Mouse (Mus musculus) large intestine, adult 2 months (tissue): ENCODE results near the gene Rtl6. TPM values are rescaled to one million over a fixed set of nuclear protein-coding genes. Genes with fewer than 3 reads are reported as not detected.

Experiments
- DNase-seq: peaks from one replicate; pipeline ENCODE4 v3.0.0-alpha.2; 2012; ENCODE audit warnings: low read depth, low spot score
- WGBS: fragments of 180-500 bp; shearing (Covaris S2); methylation state at CpG from one replicate; pipeline ENCODE4 v1.1.7; 2018; 5-methylcytosine and 5-hydroxymethylcytosine counted together
- polyA plus RNA-seq: library from polyadenylated mRNA; depleted of rRNA; stranded (reverse); fragments of >200 nt; gene quantifications from 2 replicates; pipeline ENCODE4 v1.2.3, GENCODE M21; 2012; rRNA removed

The Rtl6 gene
- polyA plus RNA-seq: 3.0 TPM in 2 replicates

DNA sequence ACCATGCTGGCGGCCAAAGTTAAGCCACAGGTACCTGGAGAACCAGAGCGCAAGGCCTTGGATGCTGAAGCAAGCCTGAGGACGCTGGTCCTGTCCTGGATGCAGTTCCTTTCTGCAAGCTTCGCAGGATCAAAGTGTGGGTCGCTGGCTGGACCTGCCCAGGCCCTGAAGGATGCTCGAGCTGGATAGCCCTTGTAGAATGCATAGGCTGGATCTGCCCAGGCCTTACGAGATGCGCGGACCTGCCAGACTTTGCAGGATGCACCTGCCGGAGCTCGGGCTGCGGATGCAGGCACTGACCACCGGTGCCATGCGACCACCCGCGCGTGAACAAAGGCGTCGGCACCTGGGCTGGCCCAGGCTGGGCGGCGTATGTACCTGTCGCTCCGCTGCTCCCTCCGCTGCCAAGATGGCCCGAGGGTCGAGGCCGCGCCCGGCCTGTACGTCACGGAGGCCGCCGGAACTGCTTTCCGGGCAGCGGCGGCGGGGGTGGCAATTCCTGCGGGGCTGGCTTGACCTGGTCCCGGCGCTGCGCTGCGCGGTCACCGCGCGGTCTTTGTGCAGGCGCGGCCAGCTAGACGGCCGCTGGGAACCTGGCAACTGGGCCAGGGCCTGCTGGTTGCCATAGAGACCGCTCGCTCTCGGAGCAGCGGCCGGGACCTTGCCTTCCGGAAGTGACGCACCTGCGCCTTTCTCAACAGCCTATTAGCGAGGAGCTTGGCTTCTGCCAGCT lies at the start of gene Rtl6:
TSS of gene Rtl6 (minus strand) at position 635 of the 733 bp plus-strand sequence.
- 12% methylated on average over 59 of the region's 59 CpGs for WGBS
- DNase-seq: peak; percentile 28

DNA sequence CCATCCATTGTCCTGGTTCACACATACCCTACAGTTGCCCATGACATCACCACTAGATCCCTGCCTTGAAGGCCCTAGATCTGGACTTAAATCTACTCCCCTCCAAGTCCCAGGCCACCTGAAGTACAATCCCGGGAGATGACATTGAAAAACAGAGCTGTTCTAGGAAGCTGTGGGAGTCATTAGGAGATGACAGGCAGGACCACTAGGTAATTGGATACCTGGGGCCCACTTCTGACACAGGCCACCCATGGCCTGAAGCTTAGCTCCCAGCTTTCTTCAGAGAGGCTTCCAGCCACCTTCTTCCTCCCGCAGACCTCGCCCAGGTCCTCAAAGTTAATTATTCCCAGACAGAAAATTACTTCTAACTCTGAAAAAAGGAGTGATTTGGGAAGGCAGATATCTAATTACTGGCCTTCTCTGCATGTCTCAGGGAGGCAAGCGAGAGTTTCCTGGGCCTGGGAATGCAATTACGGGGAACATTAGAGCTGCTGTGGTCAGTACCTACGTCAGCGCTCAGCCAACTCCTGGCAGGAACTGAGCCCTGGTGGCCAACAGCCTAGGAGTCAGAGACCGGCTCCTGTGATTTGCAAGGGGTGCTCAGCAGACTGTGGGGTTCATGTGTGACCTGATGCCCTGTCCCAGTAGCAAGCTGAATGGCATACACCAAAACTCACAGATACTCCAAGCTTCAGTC lies 45.8 kb upstream of the Rtl6 start:
- no peak for DNase-seq
- WGBS: 45% methylated on average over 8 of the region's 8 CpGs

DNA sequence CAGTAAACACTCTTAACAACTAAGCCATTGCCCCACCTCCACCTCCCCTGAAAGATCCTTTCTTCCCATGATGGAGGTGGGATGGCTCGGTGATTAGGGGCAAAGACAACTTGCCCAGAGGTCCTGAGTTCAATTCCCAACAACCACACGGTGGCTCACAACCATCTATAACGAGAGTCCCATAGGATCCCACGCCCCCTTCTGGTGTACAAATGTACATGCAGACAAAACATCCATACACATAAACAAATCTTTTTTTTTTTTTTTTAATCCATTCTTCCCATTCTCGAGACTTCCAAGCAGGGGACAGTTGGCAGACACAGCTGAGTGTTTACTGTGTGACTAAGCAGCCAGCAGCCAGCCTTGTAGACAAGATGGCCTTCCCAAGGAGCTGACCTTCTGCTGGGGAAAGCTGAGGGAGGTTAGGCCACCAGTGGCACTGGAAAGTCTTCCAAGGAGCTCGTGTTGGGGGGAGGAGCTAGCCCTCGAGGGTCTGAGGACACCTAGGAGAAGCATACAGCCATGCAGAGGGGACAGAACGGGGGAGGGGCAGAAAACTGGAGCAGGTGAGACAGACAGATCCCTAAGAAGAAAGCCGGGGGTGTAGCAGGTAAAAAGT lies 43.5 kb upstream of the Rtl6 start:
- 65% methylated on average over 9 of the region's 9 CpGs for whole genome bisulfite sequencing
- no peak for DNase-seq

DNA sequence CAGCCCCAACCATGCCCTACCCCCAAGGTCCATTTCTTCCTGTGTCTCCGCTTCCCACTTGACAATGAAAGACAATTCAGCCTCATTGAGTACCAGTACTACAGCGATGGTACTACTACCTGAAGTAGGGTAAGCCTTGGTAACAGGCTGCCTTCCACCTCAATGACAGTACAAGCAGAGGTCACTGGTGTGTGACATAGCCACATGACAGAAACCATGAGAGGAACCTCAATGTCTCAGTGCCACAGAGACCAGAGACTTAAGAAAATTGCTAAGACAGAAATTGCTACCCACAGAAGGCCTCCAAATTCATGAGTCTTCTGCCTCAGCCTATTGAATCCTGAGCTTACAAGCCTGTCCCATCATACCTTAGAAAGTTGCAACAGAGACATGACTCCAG lies 41.3 kb upstream of the Rtl6 start:
- no peak for DNase-seq
- WGBS: 85% methylated on average over 2 of the region's 2 CpGs

DNA sequence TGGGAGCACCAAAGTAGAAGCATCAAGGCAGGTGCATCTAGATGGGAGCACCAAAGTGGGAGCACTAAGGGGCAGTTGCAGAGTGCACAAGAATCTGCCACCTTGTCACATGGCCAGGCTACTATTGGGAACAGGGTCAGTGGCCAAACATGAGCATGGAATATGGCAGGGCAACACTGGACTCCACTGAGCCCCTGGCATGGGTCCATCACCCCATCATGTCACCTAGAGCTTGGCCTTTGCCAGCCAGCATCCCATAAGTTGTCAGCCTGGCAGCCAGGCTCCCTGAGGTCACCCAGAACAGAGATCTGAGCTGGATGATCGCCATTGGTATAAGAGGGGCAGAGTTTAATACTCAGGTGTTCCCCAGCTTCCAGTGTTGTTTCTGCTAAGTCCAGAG lies 40.2 kb upstream of the Rtl6 start:
- 88% methylated on average over 1 of the region's 1 CpGs for WGBS
- DNase-seq: no peak

DNA sequence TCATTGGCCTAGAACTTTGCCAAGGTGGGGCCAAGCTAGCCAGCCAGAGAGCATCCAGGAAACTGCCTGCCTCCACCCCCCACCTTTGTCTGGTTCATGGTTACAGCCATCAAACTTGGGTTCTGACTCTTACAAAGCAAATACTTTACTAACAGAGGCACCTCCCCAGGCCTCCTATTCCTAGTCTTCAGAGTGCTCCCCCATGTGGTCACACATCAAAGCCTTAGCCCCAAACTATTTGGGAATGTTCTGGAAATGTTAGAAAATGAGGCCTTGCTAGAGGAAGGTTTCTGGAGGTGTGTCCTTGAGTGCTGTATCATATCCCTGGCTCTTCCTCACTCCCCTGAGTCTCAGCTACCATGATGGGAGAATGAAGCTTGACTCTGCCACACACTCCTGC lies 39.4 kb upstream of the Rtl6 start:
- DNase-seq: no peak

DNA sequence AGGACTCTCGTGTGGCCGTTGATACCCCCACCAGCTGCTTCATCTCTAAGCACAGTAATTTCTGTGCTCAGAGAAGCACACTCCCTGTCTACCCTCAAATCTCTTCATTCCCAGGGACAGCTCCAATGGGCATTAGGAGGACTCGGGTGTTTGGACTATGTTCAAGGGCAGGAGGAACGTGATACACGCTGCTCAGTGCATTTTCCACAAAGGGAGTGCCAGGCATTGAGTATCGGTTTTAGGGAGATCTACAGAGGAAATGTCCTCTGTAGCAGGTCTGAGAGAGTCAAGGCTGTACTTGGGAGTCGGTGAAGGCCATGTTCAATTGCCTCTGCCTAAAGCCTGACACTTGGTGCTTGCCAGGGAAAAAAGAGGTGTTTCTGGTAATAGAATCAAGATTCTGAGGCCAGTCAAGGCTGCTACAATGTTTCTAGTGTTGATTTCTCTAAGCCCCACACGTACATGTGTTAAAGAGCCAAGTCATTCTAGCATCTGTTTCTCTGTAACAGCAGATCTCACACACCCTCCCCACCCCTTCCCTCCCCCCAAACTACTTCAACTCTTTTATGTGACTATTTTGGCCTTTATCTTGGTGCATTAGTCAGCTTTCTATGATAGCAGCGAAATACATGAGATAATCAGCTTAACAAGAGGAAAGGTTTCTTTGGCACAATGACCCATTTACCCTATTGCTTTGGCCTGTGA lies 37.8 kb upstream of the Rtl6 start:
- WGBS: 55% methylated on average over 9 of the region's 9 CpGs
- DNase-seq: no peak

DNA sequence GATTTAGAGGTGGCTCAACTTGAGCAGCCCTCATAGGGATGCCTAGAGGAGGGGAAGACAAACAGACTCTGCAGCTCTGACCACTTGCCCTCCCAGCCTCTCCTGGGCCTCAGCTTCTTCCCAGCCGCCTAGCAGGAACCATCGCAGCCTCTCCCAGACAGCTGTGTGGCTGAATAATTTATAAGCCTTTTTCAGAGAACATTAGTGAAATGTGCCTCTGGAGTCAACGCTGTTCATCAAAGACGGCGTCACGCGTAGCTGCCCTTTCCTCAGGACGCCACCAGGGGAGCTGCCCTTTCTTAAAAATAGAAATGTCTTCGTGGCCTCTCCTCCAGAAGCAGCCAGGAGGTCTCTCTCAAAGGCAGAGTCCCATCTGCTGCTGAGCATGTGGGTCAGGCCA lies 35.9 kb upstream of the Rtl6 start:
- 59% methylated on average over 9 of the region's 9 CpGs for WGBS
- DNase-seq: no peak

DNA sequence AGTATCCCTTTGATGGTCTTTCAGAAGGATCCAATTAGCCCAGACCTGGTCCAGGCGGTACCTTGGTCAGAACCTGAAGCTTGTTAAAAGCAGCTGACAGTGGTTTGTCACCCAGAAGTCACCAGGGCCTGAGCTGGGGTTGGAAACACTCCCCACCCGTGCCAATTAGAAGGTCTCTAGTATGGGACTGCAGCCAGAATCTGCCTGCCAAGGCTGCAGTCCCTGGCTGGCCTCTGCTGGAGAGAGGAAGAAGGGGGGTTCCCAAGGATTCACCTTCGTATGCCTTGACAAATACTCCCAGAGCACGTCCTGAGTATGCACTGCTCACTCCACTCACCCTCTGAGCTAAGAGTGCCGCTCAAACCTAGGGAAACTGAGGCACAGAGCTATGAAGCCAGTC lies 34.6 kb upstream of the Rtl6 start:
- WGBS: 70% methylated on average over 5 of the region's 5 CpGs
- DNase-seq: no peak

DNA sequence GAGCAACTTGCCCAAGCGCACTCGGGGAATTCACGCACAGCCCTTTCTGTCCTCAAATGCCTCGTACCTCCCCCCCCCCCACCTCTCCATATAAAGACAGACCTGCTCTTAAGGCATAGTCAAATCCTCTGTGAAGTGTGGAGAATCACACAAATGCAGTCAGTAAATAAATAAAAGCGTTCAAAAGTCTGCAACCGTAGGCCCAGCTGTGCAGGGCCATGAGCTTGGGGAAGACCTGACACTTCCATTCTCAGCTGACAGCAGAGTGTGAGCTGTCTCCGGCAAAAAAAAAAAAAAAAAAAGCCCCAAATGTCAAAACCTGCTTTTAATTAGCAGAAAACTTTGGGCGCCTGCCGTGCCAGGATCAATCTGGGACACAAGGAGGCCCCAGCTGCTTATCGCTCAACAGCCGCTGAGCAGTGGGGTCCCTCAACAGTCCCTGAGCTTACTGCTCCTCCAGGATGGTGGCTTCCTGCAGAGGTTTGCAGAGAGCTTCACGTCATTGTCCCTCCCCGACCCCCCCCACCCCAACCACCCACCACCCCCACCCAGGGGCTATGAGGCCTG lies 34.0 kb upstream of the Rtl6 start:
- 64% methylated on average over 13 of the region's 13 CpGs for WGBS
- no peak for DNase-seq

DNA sequence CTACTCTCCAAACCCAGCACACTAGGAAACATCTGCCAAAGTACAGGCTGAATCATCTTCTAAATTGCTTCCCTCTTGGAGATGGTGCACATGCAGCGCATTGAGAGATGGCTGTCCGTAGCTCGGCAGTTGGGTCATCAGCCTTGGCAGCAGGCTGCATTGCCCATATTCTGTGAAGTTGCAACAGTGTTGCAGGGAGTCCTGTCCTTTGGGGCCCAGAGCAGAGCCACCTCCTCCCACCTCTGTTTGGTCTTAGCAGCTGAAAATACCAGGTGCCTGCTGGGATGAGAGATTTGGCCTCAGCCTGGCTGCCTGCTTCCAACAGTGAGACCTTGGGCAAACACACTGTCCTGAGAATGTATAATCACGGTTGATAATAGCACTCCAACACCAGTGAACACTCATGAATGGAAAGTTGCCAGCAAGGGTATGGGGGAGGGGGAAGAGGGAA lies 30.8 kb upstream of the Rtl6 start:
- 49% methylated on average over 4 of the region's 4 CpGs for WGBS
- DNase-seq: no peak

DNA sequence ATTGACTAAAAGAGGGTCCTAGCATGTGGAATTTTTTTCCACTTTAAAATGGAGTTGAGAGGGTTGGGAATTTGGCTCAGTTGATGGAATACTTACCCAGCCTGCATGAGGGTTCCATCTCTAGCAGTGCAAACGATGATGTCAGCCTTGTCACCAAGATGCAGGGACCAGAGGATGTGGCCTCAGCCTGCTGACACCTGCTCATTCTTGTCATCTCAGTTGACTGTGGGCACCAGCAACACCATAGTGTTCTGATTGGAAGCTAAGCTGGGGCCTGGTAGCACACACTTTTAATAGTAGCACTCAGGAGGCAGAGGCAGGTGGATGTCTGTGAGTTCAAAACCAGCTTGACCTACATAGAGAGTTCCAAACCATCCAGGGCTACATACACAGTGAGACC lies 21.0 kb upstream of the Rtl6 start:
- 65% methylated on average over 1 of the region's 1 CpGs for WGBS
- no peak for DNase-seq

DNA sequence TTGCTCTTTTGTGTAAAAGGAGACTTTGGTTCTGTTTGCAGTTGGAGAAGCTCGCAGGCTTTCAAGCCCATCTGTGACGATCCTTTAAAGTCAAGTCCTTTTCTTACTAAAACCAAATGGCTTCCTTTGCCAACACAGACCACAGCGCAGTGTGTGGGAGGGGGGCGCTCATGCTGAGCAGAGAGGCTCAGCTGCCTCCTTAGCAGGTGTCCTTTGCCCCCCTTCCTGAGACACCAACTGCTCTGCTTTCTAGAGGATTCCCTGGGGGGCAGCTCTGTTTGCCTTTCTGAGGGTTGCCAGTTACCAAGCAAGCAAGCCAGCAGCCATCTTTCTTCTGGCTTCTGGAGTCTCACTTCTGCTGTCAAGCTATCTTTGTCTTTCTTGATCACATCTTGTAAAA lies 19.4 kb upstream of the Rtl6 start:
- DNase-seq: no peak
- 57% methylated on average over 4 of the region's 4 CpGs for WGBS

DNA sequence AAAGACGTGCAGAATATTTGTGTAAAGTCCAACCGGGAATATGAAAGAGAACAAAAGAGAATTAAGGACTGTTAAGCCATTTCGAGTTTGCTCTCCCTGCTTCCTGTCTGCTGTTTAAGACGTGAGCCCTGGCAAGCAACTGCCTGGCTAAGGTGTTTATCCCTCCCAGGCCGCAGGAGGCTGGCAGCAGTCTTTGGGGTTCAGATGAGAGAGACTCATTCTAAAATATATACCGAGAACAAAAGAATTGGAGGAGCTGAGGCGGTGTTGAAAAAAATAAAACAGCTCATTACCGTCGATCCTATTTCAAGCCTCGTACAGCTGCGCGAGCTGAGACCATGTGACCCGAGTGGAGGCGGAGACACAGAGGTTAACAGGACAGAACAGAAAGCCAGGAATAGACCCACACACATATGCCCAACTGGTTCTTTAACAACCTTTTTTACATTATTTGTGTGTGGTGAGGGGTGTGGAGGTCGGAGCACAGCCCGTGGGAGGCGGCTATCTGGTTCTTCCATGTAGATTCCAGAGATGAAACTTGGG lies 9.0 kb upstream of the Rtl6 start:
- no peak for DNase-seq
- 61% methylated on average over 17 of the region's 17 CpGs for WGBS

DNA sequence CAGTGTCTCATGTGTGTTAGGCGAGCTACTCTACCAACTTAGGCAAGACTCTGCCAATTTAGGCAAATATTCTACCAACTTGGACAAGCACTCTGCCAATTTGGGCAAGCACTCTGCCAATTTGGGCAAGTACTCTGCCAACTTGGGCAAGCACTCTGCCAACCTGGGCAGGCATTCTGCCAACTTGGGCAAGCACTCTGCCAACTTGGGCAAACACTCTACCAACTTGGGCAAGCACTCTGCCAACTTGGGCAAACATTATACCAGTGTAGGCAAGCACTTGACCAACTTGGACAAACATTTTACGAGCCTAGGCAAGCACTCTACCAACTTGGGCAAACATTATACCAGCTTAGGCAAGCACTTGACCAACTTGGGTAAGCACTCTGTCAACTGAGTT lies 3.9 kb upstream of the Rtl6 start:
- WGBS: 60% methylated on average over 2 of the region's 2 CpGs

DNA sequence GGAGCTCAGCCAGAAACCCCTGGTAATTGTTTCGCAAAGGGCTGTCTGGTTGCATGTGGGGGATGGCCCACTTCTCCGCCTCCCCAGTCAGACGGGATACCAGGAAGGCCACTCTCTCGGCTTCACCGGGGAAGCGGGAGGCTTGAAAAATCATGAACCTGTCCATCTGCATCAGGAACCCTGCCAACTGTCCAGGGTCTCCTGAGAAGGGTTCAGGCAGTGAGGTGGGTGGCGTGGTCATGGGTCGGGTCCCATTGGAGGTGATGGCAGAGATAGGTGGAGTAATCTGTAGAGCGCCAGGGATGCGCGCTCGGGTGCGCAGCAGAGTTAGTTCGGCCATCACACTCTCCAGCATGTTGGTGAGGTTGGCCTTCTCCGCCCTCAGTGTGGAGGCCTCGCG lies 949 bp downstream of the Rtl6 start:
- WGBS: over 99% methylated on average over 17 of the region's 17 CpGs
- DNase-seq: no peak

More for the DNA sequence above, 3.9 kb upstream of the Rtl6 start:
- no peak for DNase-seq

DNA sequence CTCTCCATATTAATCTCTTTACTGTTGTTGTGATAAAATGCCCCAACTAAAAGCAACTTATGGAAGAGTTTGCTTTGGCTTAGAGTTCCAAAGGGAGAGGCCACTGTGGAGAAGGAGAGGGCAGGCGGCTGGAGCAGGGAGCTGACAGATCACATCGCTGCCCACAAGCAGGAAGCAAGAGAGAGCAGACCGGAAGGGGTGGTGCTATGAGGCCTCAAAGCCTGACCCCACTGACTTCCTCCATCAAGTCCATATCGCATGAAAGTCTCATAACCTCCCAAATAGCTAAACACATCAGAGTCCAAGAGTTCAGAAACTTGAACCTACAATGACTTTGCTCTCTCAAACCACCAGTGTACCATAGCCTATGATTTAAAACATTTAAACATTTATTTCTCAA lies 6.6 kb downstream of the Rtl6 start:
- no peak for DNase-seq
- 68% methylated on average over 4 of the region's 4 CpGs for WGBS

DNA sequence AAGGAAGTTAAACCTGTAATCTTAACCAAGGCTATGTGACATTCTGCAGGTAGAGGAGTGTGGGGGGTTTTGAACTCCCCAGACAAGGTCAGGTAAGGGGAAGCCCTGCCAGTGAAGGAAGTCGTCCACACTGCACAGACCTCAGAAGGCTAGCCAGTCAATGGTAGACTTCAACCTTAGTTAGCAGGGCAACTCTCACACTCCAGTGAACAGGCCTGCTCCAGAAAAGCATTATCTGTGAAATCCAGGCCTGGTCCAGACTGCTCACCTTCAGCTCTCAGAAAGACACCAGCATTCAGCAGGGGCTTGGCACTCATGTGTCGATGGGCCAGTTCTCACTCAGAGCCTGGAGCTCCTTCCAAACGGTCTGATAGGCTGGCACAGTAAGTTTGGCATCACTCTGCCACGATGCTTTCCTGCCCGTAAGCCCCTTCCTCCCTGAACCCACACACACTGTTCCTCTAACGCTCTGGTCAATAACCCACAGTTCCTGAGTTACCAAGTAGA lies 8.3 kb downstream of the Rtl6 start:
- WGBS: 79% methylated on average over 6 of the region's 6 CpGs
- no peak for DNase-seq

DNA sequence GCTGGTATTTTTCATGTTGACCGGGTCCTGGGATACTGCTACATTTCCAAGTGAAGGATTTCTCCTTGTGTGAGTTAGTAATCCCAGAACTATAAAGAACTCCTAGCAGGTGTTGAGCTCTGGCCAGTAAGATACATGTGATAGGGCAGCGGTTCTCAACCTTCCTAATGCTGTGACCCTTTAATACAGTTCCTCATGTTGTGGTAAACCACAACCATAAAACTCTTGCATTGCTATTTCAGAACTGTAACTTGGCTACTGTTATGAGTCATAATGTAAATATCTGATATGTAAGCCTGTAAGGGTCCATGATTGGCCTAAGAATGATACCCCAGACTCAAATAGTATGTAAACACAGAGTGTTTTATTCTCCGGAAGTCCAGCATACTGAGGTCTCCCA lies 11.6 kb downstream of the Rtl6 start:
- DNase-seq: no peak
- 77% methylated on average over 3 of the region's 3 CpGs for WGBS

DNA sequence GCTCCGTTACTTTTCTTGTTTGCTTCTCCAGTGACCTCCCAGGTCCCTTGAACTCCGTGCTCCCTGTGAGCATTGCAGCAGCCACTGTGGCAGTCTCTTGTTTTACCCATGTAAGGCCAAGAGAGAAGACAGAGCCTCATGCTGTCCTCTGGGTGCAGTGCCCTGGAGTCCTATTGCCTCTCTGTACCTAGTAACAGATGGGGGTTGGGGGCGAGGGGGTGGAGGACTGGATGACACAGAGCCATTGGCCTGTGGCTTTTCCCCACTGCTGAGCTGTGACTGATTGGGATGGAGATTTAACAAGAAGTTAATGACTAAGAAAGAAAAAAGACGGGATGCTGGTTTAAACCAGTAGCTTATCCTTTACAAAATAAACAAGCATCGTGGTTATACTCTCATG lies 16.4 kb downstream of the Rtl6 start:
- no peak for DNase-seq
- WGBS: 55% methylated on average over 5 of the region's 5 CpGs
